Mouse (Mus musculus) myocyte (in vitro differentiated cells): ENCODE results near the gene Tas2r119. TPM values are rescaled to one million over a fixed set of nuclear protein-coding genes. Genes with fewer than 3 reads are reported as not detected.

Experiments
- H3K27me3 ChIP-seq: one replicate; pipeline ENCODE4 v1.6.1; 2011; ENCODE audit not compliant: control insufficient read depth, insufficient read depth, insufficient read length
- H3K36me3 ChIP-seq: one replicate; pipeline ENCODE4 v1.6.1; 2011; ENCODE audit not compliant: control insufficient read depth, insufficient read depth
- H3K4me2 ChIP-seq: one replicate; pipeline ENCODE4 v1.6.1; 2011; ENCODE audit warnings: low read depth, control low read depth
- H3K4me3 ChIP-seq: one replicate; pipeline ENCODE4 v1.5.1; 2011; ENCODE audit warnings: mild to moderate bottlenecking, control low read depth, moderate library complexity
- H3K79me2 ChIP-seq: one replicate; pipeline ENCODE4 v1.6.1; 2011; ENCODE audit not compliant: control insufficient read depth, insufficient read depth
- H3ac ChIP-seq: one replicate; pipeline ENCODE4 v1.6.1; 2011; ENCODE audit not compliant: control insufficient read depth, insufficient read length
- CEBPB ChIP-seq: IDR thresholded peaks from 2 replicates; pipeline ENCODE4 v1.6.1; 2011; ENCODE audit warnings: mild to moderate bottlenecking, moderate library complexity; ENCODE audit not compliant: poor library complexity, insufficient read depth, severe bottlenecking
- E2F4 ChIP-seq: IDR thresholded peaks from one replicate; pipeline ENCODE4 v1.6.1; 2011; ENCODE audit warnings: mild to moderate bottlenecking, control low read depth, moderate library complexity; ENCODE audit not compliant: insufficient read depth
- MAX ChIP-seq: IDR thresholded peaks from one replicate; pipeline ENCODE4 v1.6.1; 2011; ENCODE audit warnings: low read depth, mild to moderate bottlenecking, control low read depth
- MYOD1 ChIP-seq, 3 experiments: IDR thresholded peaks; one replicate each; pipeline ENCODE4 v1.6.1; 2011; ENCODE audit warnings: control low read depth in 2 of 3, low read depth in 2 of 3, mild to moderate bottlenecking in 2 of 3, moderate library complexity in 1 of 3; ENCODE audit not compliant: insufficient read length in 2 of 3, control insufficient read depth in 1 of 3
- MYOG ChIP-seq, 3 experiments: IDR thresholded peaks; one replicate each; pipeline ENCODE4 v1.6.1; 2011; ENCODE audit warnings: control low read depth in 2 of 3, low read depth in 2 of 3, mild to moderate bottlenecking in 2 of 3; ENCODE audit not compliant: insufficient read length in 2 of 3, control insufficient read depth in 1 of 3, insufficient read depth in 1 of 3
- POLR2A ChIP-seq: IDR thresholded peaks from one replicate; pipeline ENCODE4 v1.6.1; 2011; ENCODE audit warnings: low read depth, mild to moderate bottlenecking, control low read depth, moderate library complexity; ENCODE audit not compliant: insufficient read length
- POLR2AphosphoS2 ChIP-seq: IDR thresholded peaks from one replicate; pipeline ENCODE4 v1.6.1; 2011; ENCODE audit warnings: low read depth, control low read depth; ENCODE audit not compliant: insufficient read length
- REST ChIP-seq: IDR thresholded peaks from one replicate; pipeline ENCODE4 v1.6.1; 2011; ENCODE audit warnings: mild to moderate bottlenecking, control low read depth, moderate library complexity; ENCODE audit not compliant: insufficient read depth, insufficient read length
- SRF ChIP-seq: IDR thresholded peaks from one replicate; pipeline ENCODE4 v1.6.1; 2011; ENCODE audit warnings: low read depth; ENCODE audit not compliant: control insufficient read depth, insufficient read length
- TCF12 ChIP-seq: IDR thresholded peaks from one replicate; pipeline ENCODE4 v1.6.1; 2011; ENCODE audit warnings: mild to moderate bottlenecking, control low read depth; ENCODE audit not compliant: poor library complexity, insufficient read depth, severe bottlenecking
- TCF3 ChIP-seq: IDR thresholded peaks from one replicate; pipeline ENCODE4 v1.6.1; 2011; ENCODE audit warnings: low read depth, control low read depth; ENCODE audit not compliant: insufficient read length
- USF1 ChIP-seq: IDR thresholded peaks from one replicate; pipeline ENCODE4 v1.6.1; 2011; ENCODE audit warnings: low read depth, mild to moderate bottlenecking, control low read depth, moderate library complexity
- polyA plus RNA-seq: library from polyadenylated mRNA; unstranded; fragments of >200 nt; fragmentation: generic; extraction: Trizol; gene quantifications from one replicate; pipeline ENCODE4 v1.2.1, GENCODE M21; 2012; ENCODE audit warnings: missing spikeins

Tas2r119 gene
- polyA plus RNA-seq, 1 experiment: not detected

- H3K36me3 ChIP-seq: no peaks in the 10 kb centered on the region
- no peaks in the 10 kb centered on the region for H3K79me2 ChIP-seq
- no peaks in the 10 kb centered on the region for H3K27me3 ChIP-seq
- no peak overlapping the region for H3K4me2 ChIP-seq
- H3ac ChIP-seq: no peak overlapping the region
- TF ChIP-seq MYOD1 (IDR thresholded peaks at IDR 0.05; ENCODE audit: control insufficient read depth in 1 of 3, insufficient read length in 2 of 3, low read depth in 2 of 3) (no peak), CEBPB (no peak), REST (no peak), E2F4 (no peak), USF1 (no peak), SRF (no peak), TCF3 (no peak), POLR2AphosphoS2 (no peak), MYOG (IDR thresholded peaks at IDR 0.05; ENCODE audit: control insufficient read depth in 1 of 3, insufficient read depth in 1 of 3, insufficient read length in 2 of 3, low read depth in 2 of 3) (no peak), MAX (no peak)
- no peak overlapping the region for H3K4me3 ChIP-seq
Measured at GRCm38 (mm10) chr15:32190436-32190835, 13.3 kb downstream of the Tas2r119 start.

DNA sequence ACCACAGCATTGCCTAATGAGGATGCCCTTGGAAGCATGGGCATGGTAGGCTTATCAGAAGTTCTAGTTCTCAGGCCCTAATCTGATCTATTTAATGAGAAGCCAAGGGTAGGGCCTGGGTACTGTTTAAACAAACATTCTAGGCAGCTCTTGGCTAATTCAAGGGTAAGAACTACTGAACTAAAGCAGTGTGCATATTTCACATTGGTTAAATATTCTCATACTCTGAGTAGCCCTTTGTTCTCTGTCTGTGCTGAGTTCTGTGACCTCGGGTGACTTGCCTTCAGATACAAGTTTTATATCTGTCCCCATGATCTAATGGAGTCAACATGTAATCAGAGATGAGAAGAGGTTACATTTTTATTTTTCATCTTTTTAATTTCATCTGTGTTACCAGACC is 15.9 kb downstream of the Tas2r119 start:
- Histone ChIP-seq H3K4me3 (no peak overlapping the region), H3K79me2 (no peaks in the 10 kb centered on the region), H3K36me3 (no peaks in the 10 kb centered on the region), H3ac (no peak overlapping the region), H3K27me3 (no peaks in the 10 kb centered on the region), H3K4me2 (no peak overlapping the region)
- TF ChIP-seq TCF12 (no peak), REST (no peak), MYOG (IDR thresholded peaks at IDR 0.05; ENCODE audit: control insufficient read depth in 1 of 3, insufficient read depth in 1 of 3, insufficient read length in 2 of 3, low read depth in 2 of 3) (no peak), MYOD1 (IDR thresholded peaks at IDR 0.05; ENCODE audit: control insufficient read depth in 1 of 3, insufficient read length in 2 of 3, low read depth in 2 of 3) (no peak), USF1 (no peak), MAX (no peak), E2F4 (no peak), POLR2A (no peak), CEBPB (no peak), SRF (no peak), TCF3 (no peak), POLR2AphosphoS2 (no peak)

DNA sequence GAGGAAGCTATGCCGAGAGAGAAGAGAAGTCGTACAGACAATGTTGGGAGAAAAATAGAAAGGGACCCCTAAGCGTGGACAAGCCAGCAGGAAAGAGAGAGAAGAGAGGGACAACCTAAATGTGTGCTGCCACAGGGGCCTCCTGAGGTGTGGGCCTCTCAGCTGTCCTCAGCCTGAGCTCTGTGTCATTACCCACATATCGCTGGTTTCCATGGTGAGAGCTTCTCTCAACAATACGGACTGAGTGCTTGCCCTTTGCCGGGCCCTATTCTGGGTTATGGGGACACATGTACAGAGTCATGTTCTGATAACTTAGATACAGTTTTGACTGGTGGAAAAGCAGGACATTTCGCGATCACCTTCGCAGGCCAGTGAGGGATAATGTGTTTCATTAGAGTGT is 21.0 kb downstream of the Tas2r119 start:
- no peak overlapping the region for H3K4me3 ChIP-seq
- TF ChIP-seq MAX (no peak), REST (no peak), TCF12 (no peak), TCF3 (no peak), SRF (no peak), POLR2A (no peak), E2F4 (no peak), MYOD1 (IDR thresholded peaks at IDR 0.05; ENCODE audit: control insufficient read depth in 1 of 3, insufficient read length in 2 of 3, low read depth in 2 of 3) (no peak), USF1 (no peak), POLR2AphosphoS2 (no peak), MYOG (IDR thresholded peaks at IDR 0.05; ENCODE audit: control insufficient read depth in 1 of 3, insufficient read depth in 1 of 3, insufficient read length in 2 of 3, low read depth in 2 of 3) (no peak)
- no peaks in the 10 kb centered on the region for H3K79me2 ChIP-seq
- H3K4me2 ChIP-seq: no peak overlapping the region
- H3K27me3 ChIP-seq: no peaks in the 10 kb centered on the region
- no peaks in the 10 kb centered on the region for H3K36me3 ChIP-seq
- H3ac ChIP-seq: no peak overlapping the region

GRCm38 (mm10) chr15:32198561-32198960 is 21.5 kb downstream of the Tas2r119 start:
- Histone ChIP-seq H3K4me2 (no peak overlapping the region), H3K27me3 (no peaks in the 10 kb centered on the region), H3ac (no peak overlapping the region), H3K4me3 (no peak overlapping the region), H3K36me3 (no peaks in the 10 kb centered on the region), H3K79me2 (no peaks in the 10 kb centered on the region)
- TF ChIP-seq USF1: no peak
- no peak for TF ChIP-seq REST
- no peak for TF ChIP-seq E2F4
- TF ChIP-seq MAX: no peak
- TF ChIP-seq POLR2A: no peak
- TF ChIP-seq POLR2AphosphoS2: no peak
- TF ChIP-seq MYOG (IDR thresholded peaks at IDR 0.05; ENCODE audit: control insufficient read depth in 1 of 3, insufficient read depth in 1 of 3, insufficient read length in 2 of 3, low read depth in 2 of 3): no peak
- TF ChIP-seq TCF3: no peak
- no peak for TF ChIP-seq TCF12

DNA sequence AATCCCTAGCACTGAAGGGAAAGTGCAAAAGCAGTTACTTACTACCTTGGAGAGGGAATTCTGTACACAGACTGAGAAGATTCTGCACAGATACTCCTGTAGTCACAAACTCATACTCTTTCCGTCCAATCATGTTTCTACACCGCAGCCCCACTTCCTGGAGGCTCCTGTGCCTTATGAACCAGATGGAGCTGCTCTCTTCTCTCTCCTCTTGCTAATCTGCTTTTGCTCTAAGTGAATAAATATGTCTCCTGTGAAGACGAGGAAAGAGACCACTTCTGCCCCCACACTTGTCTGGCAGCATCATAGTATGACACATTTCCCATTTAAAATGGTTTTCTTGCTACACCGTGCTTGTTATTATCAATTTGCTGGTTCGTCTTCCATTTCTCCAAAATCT is 26.2 kb downstream of the Tas2r119 start:
- Histone ChIP-seq H3K4me3 (no peak overlapping the region), H3ac (no peak overlapping the region), H3K27me3 (no peaks in the 10 kb centered on the region), H3K36me3 (no peaks in the 10 kb centered on the region), H3K79me2 (no peaks in the 10 kb centered on the region), H3K4me2 (no peak overlapping the region)
- TF ChIP-seq USF1 (no peak), TCF3 (no peak)
